Comparison of ENCODE assay signal across 22 mouse cellular contexts in genomic region chr6:72110577-72110976, GRCm38 (mm10). TPM values are rescaled to one million over a fixed set of nuclear protein-coding genes. Genes with fewer than 3 reads are reported as not detected.
DNase-seq lines count a peak whose midpoint lies in the region; ATAC-seq and TF ChIP-seq lines count a peak whose summit lies in the region.
"Had no signal": no experiment of that assay in that cellular context is flagged by ENCODE, and none has a peak within 500 bp of the region (broad histone marks: within the 10 kb centered on the region; RNA-seq: fewer than 3 reads in every experiment).

No protein-coding gene starts in this region.

- H3K27ac ChIP-seq in liver, embryonic 11.5 days (ENCODE audit: low read depth, low read length), result peak overlapping the region; percentile 70
- H3K27ac ChIP-seq in liver, postnatal 0 days (ENCODE audit: low read depth), result peak overlapping the region; percentile 77; the same call in 1 of the 2 replicates
- H3K27ac ChIP-seq in hindbrain, embryonic 10.5 days, result no peak overlapping the region
- no peak overlapping the region for H3K27ac ChIP-seq in hindbrain, embryonic 12.5 days
- H3K27ac ChIP-seq: heart, adult 2 months; intestine, embryonic 15.5 days; limb, embryonic 13.5 days had no signal

- ATAC-seq in G1E (ENCODE audit: extremely low read depth, insufficient number of reproducible peaks, low FRiP score, poor library complexity, severe bottlenecking), result peak; percentile 35; the same call in 1 of the 2 replicates
- ATAC-seq in liver, embryonic 11.5 days (replicated peaks; ENCODE audit: low FRiP score), result peak; percentile 67
- no peak for ATAC-seq in liver, postnatal 0 days
- no peak for ATAC-seq in hindbrain, embryonic 12.5 days (ENCODE audit: low FRiP score)
- ATAC-seq: forebrain, embryonic 16.5 days; hindbrain, embryonic 16.5 days; intestine, embryonic 15.5 days had no signal

- TF ChIP-seq CTCF in G1E (IDR thresholded peaks at IDR 0.05; ENCODE audit: low read depth, low read length), result no peak
- no peak for TF ChIP-seq CTCF in liver, postnatal 0 days (IDR thresholded peaks at IDR 0.05; ENCODE audit: low read depth)

- DNase-seq in G1E (ENCODE audit: low spot score) (peak; percentile 64), MEL-GATA-1-ER (ENCODE audit: extremely low read depth, low read depth) (peak; percentile 47)
- no peak for DNase-seq in liver, embryonic 11.5 days (ENCODE audit: low spot score)
- DNase-seq in liver, postnatal 0 days, result no peak
- DNase-seq in hindbrain, embryonic 10.5 days (ENCODE audit: low spot score), result no peak
- DNase-seq in right cerebral cortex, adult 2 months (ENCODE audit: low spot score in 2 of 2), result no peak
- no peak for DNase-seq in kidney, adult 9 months
- DNase-seq: cerebellum, adult 11-12 months; cerebellum, postnatal 25 days; gastrocnemius, postnatal 14 days; heart, adult 2 months; heart, postnatal 36 days; kidney, adult 8-10 months; kidney, postnatal 25 days; lung, embryonic 14.5 days; right cerebral cortex, postnatal 4 days; thymus, postnatal 25 days had no signal

- no peaks in the 10 kb centered on the region for H3K27me3 ChIP-seq in G1E (ENCODE audit: insufficient read depth, low read length)
- no peaks in the 10 kb centered on the region for H3K27me3 ChIP-seq in liver, embryonic 11.5 days (replicated peaks; ENCODE audit: control insufficient read depth, insufficient read depth, low read length)
- H3K27me3 ChIP-seq in liver, postnatal 0 days (ENCODE audit: insufficient read depth, low read length), result no peaks in the 10 kb centered on the region
- no peaks in the 10 kb centered on the region for H3K27me3 ChIP-seq in hindbrain, embryonic 10.5 days (ENCODE audit: insufficient read depth, poor library complexity, severe bottlenecking)
- no peaks in the 10 kb centered on the region for H3K27me3 ChIP-seq in hindbrain, embryonic 12.5 days
- H3K27me3 ChIP-seq: intestine, embryonic 15.5 days; limb, embryonic 13.5 days had no signal

- peaks cover 90% of the 10 kb centered on the region for H3K4me1 ChIP-seq in G1E (ENCODE audit: insufficient read depth, low read depth, low read length)
- peaks cover 60% of the 10 kb centered on the region for H3K4me1 ChIP-seq in liver, embryonic 11.5 days (replicated peaks; ENCODE audit: control insufficient read depth, insufficient read depth, low read length)
- H3K4me1 ChIP-seq in liver, postnatal 0 days (ENCODE audit: insufficient read depth), result peaks cover 77% of the 10 kb centered on the region
- peaks cover 20% of the 10 kb centered on the region for H3K4me1 ChIP-seq in hindbrain, embryonic 10.5 days (replicated peaks)
- H3K4me1 ChIP-seq in hindbrain, embryonic 12.5 days, result peaks cover 17% of the 10 kb centered on the region; the same call in 1 of the 2 replicates
- H3K4me1 ChIP-seq: intestine, embryonic 15.5 days had no signal

- 59% methylated on average over 3 of the region's 3 CpGs for WGBS in liver, embryonic 11.5 days
- 48% methylated on average over 3 of the region's 3 CpGs for WGBS in liver, postnatal 0 days (ENCODE audit: insufficient replicate concordance)
- 93% methylated on average over 3 of the region's 3 CpGs for WGBS in hindbrain, embryonic 10.5 days
- WGBS in hindbrain, embryonic 12.5 days, result 89% methylated on average over 3 of the region's 3 CpGs

- TF ChIP-seq EP300 in liver, postnatal 0 days (IDR thresholded peaks at IDR 0.05; ENCODE audit: low read depth), result 0 out of 2 replicates have a peak, but pooled peaks have one; percentile 26

- no peaks in the 10 kb centered on the region for H3K9me3 ChIP-seq in G1E (replicated peaks)
- no peaks in the 10 kb centered on the region for H3K9me3 ChIP-seq in liver, embryonic 11.5 days (ENCODE audit: control insufficient read depth, low read length)
- no peaks in the 10 kb centered on the region for H3K9me3 ChIP-seq in liver, postnatal 0 days (ENCODE audit: low read length)
- H3K9me3 ChIP-seq in hindbrain, embryonic 10.5 days, result no peaks in the 10 kb centered on the region
- H3K9me3 ChIP-seq in hindbrain, embryonic 12.5 days (replicated peaks), result no peaks in the 10 kb centered on the region
- H3K9me3 ChIP-seq: intestine, embryonic 15.5 days; limb, embryonic 13.5 days had no signal

- peaks cover 56% of the 10 kb centered on the region for H3K36me3 ChIP-seq in G1E (replicated peaks)
- 0 out of 2 replicates have a peak, but pooled peaks cover 2% of the 10 kb centered on the region for H3K36me3 ChIP-seq in liver, embryonic 11.5 days (ENCODE audit: control insufficient read depth, insufficient read depth, low read length)
- peaks cover 34% of the 10 kb centered on the region for H3K36me3 ChIP-seq in liver, postnatal 0 days (replicated peaks; ENCODE audit: insufficient read depth, low read length)
- H3K36me3 ChIP-seq in hindbrain, embryonic 10.5 days, result no peaks in the 10 kb centered on the region; the same call in 1 of the 2 replicates
- no peaks in the 10 kb centered on the region for H3K36me3 ChIP-seq in hindbrain, embryonic 12.5 days
- H3K36me3 ChIP-seq: intestine, embryonic 15.5 days; limb, embryonic 13.5 days had no signal

- peak overlapping the region; percentile 30; the same call in 1 of the 2 replicates for H3K4me3 ChIP-seq in G1E (ENCODE audit: low read depth, low read length)
- no peak overlapping the region for H3K4me3 ChIP-seq in liver, embryonic 11.5 days (ENCODE audit: low read depth, low read length)
- no peak overlapping the region for H3K4me3 ChIP-seq in liver, postnatal 0 days (ENCODE audit: low read depth, low read length)
- no peak overlapping the region for H3K4me3 ChIP-seq in hindbrain, embryonic 10.5 days
- H3K4me3 ChIP-seq in hindbrain, embryonic 12.5 days, result no peak overlapping the region
- H3K4me3 ChIP-seq: heart, adult 2 months; intestine, embryonic 15.5 days; limb, embryonic 13.5 days had no signal

- H3K4me2 ChIP-seq in liver, embryonic 11.5 days, result peak overlapping the region; percentile 42
- H3K4me2 ChIP-seq in liver, postnatal 0 days (ENCODE audit: low read depth, low read length), result peak overlapping the region; percentile 60
- H3K4me2 ChIP-seq in hindbrain, embryonic 12.5 days (replicated peaks), result no peak overlapping the region
- H3K4me2 ChIP-seq: intestine, embryonic 15.5 days; limb, embryonic 13.5 days; lung, embryonic 14.5 days had no signal

- no peak overlapping the region for H3K9ac ChIP-seq in liver, embryonic 11.5 days (ENCODE audit: low read depth, low read length)
- H3K9ac ChIP-seq in liver, postnatal 0 days (replicated peaks), result no peak overlapping the region
- no peak overlapping the region for H3K9ac ChIP-seq in hindbrain, embryonic 12.5 days
- H3K9ac ChIP-seq: intestine, embryonic 15.5 days; limb, embryonic 13.5 days; lung, embryonic 14.5 days had no signal

RNA-seq across cellular contexts. Expression of gene St3gal5, which starts 13.2 kb away (rescaled TPM):
- total RNA-seq in G1E (2014; fragmentation: Nextera tagmentation), result 95.2 and 107 TPM in 2 replicates
- 46.8 and 51.0 TPM in 2 replicates for total RNA-seq in G1E (2017)
- polyA plus RNA-seq in G1E (2012), result 62.8 and 70.0 TPM in 2 replicates
- polyA plus RNA-seq in liver, embryonic 11.5 days (2014; fragmentation: Nextera tagmentation; extraction: Ambion mirVana), result 109 and 114 TPM in 2 replicates
- 175 and 212 TPM in 2 replicates for polyA plus RNA-seq in liver, postnatal 0 days (2015; fragmentation: Nextera tagmentation; extraction: Ambion mirVana)
- 41.6 and 43.0 TPM in 2 replicates for polyA plus RNA-seq in hindbrain, embryonic 10.5 days (2016; fragmentation: Nextera tagmentation; extraction: Ambion mirVana)
- 47.1 and 53.6 TPM in 2 replicates for polyA plus RNA-seq in hindbrain, embryonic 12.5 days (2016; fragmentation: Nextera tagmentation; extraction: Ambion mirVana)

Comparison
In these comparisons a context has a peak if more than half of its experiments do, and no peak if none do; other contexts are left out.
1. ATAC-seq: peak in G1E (single experiment) and liver, embryonic 11.5 days (single experiment); none in liver, postnatal 0 days (single experiment) and hindbrain, embryonic 12.5 days (single experiment).
2. DNase-seq: peak in G1E (single experiment) and MEL-GATA-1-ER (single experiment); none in liver, embryonic 11.5 days (single experiment), liver, postnatal 0 days (single experiment), hindbrain, embryonic 10.5 days (single experiment), right cerebral cortex, adult 2 months (0 of 2) and kidney, adult 9 months (single experiment).
3. H3K27ac ChIP-seq: peak in liver, embryonic 11.5 days (single experiment) and liver, postnatal 0 days (single experiment); none in hindbrain, embryonic 10.5 days (single experiment) and hindbrain, embryonic 12.5 days (single experiment).